Mouse (Mus musculus) embryo, embryonic 9.5 days (tissue): Measurements from ENCODE around the gene Ubtf.

ENCODE experiments used
- DNase-seq: peaks from one replicate; pipeline ENCODE4 v3.0.0-alpha.2; 2017; ENCODE audit errors: extremely low spot score

Ubtf gene

DNA sequence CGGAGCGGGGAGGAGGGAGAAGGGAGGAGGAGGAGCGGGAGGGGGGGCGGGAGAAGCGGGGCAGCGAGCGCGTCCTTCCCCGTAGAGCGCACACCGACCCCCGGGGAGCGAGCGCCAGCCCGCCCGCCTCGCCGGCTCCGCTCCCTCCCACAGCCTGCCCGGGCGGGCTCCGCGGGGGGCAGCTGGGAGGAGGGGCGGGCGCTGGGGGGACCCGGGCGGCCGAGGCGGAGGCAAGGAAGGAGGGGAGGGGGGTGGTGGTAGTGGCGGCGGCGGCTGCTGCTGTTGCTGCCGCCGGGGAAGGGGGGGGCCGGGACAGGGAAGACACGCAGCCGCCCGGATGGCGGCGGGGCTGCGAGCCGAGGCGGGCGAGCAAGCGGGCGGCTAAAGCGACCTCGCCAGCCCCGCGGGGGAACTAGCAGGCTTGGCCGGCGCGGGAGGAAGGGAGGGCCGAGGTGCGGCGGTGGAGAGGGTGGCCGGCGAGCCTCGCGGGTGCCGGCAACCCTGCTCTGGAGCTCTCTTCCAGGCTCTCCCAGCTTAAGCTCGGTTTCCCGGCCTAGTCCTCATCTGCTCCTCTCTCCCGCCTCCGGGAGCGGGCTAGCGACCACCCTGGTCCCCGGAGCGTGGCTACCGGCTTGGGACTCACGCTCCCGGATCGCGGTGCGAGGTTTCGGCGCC lies 1.5 kb downstream of the Ubtf start:
- peak; percentile 87 for DNase-seq

DNA sequence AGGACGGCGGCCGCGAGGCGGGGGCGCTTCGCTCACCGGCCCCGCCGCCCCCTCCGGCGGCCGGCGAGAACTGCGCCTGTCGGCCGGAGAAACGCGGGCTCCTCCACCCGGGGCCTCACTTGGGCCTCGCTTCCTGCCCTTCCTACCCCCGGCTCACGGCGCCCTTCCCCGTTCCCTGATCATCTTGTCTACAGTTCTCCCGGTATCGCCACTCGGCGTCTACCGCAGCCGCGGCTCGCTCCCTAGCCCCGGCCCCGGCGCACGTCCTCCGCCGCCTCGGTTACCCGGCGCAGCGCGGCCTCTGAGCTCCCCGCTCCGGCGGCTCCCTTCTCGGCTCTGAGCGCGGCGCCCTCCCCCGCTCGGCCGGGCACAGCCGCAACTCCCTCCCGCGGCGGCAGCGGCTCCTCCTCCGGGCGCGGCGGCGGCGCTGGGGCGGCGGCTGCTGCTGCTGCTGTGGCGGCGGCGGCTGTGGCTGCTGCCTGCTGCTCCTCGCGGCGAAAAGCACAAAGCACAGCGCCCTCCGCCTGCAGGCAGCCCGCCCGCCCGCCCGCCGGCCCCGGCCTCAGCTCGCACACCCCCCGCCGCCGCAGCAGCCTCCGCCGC lies 2.1 kb downstream of the Ubtf start:
- peak; percentile 76 for DNase-seq

DNA sequence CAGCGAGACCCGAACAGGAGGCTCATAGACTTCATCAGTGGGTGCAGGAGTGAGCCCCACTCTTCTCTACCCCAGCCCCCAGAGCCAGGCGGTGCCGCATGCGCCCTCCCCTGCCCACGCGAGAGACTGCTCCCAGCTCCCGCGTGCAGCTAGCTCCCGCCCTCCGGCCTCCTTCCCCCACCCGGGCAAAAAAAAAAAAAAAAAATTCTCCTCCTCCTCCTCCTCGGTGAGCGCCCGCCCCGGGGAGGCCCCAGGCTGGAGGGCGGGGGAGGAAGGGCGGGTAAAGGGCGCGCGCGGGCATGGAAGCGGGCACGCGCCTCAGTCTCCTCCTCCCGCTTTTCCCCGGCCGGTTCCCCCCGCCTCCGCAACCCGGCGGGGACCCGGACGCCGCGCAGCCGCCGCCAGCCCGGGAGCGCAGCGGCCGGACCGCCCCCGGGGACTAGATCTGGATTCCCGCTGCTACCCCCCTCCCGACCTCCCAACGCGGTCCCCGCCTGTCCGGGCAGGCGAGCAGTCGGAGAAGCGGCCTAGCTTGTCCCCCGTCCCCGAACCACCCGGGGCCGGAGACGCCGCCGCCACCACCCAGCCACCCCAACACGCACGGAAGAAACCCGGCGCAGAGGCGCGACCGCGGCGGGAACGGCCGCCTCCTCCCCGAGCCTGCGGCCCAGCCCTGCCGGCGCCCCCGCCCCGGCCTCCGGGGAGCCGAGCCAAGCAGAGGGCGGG lies 2.8 kb downstream of the Ubtf start:
- peak; percentile 89 for DNase-seq

DNA sequence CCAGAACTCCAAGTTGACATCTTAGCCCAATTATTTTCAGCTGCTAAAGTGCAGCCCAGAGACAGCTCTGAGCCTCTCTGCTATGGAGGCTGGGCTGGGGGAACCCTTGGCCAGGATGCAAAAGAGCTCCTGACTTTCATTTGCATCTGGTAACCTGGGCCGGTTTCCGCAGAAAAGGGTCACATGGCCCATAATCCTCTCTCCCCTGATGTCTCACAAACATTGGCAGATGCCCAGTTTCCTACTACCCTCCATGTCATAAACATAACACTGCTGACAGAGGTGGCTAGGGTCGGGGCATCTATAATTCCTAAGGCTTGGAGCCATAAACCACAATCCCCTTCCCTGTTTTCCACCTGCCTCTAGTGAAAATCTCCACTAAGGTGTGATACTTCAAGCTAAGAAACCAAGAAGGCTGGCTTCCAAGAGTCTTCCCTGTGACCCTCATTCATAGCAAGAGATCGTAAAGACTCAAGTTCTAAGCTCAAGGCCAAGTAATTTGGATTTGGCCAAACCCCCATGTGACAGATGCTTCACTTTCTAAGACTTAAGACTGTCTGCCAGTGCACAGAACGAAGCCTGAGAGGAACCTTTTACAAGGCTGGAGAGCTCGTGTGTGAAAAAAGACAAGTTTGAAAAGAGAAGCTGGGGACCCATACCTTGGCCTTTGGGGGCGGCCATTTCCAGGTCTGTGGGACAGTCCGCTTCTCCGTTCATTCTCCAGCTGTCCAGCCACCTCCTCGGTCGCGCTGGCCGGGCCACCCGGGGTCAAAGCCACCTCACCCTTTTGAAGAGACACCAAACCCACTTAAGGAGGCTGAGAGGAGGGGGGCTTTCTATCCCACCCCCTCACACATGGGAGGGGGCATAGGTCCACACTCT lies 3.6 kb downstream of the Ubtf start:
- no peak for DNase-seq

DNA sequence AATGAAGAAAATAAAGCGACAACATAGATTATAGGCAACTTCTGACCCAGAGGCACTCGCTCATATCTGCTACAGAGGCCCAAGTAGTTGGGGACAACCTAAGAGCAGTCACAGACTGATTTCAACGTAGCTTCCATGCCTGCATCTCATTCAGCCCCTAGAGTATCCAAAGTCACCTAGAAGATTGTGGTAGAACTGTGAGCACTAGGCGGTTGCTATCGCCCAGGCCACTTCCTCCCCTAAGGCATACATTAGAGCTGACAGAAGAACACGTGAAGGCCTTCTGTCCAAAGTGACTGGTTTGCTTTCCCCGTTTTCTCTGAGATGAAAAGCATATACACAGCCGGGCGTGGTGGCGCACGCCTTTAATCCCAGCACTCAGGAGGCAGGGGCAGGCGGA lies 5.2 kb downstream of the Ubtf start:
- DNase-seq: no peak

DNA sequence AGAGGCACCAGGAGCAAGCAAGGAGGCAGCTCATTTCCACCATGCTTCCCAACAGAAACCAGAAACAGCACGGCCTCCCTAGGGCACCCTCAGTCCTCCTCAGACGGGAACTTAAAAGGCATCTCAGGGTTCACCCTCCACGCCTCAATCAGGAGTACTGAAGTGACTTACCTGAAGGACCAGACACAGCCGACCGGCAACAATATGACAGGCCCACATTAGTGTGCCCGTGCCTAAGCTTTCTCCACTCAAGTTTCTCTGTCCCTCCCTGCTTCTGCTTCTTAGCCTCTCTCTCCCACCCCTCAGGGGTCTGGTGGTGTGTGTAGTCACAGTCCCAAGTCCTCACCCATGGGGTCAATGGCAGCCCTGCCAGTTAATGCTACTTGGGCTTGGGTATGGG lies 7.0 kb downstream of the Ubtf start:
- no peak for DNase-seq

DNA sequence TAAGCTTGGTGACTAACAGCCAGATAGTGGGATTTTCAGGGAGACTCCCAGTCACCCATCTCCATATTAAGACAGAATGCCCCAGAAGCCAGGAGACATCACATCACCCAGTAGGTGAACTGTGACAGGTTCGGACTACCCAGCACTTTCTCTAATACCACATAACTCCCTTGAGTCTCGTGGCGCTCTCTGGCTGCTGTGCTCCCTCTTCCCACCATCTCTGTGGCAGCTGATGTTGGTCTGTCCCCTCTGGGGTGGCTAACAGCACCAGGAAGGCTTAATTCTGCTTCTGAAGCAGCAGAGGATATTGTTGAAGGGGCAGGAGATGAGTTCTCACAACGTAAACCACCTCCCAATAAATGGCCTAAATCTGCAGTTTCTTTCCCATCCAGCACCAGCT lies 7.6 kb downstream of the Ubtf start:
- no peak for DNase-seq

DNA sequence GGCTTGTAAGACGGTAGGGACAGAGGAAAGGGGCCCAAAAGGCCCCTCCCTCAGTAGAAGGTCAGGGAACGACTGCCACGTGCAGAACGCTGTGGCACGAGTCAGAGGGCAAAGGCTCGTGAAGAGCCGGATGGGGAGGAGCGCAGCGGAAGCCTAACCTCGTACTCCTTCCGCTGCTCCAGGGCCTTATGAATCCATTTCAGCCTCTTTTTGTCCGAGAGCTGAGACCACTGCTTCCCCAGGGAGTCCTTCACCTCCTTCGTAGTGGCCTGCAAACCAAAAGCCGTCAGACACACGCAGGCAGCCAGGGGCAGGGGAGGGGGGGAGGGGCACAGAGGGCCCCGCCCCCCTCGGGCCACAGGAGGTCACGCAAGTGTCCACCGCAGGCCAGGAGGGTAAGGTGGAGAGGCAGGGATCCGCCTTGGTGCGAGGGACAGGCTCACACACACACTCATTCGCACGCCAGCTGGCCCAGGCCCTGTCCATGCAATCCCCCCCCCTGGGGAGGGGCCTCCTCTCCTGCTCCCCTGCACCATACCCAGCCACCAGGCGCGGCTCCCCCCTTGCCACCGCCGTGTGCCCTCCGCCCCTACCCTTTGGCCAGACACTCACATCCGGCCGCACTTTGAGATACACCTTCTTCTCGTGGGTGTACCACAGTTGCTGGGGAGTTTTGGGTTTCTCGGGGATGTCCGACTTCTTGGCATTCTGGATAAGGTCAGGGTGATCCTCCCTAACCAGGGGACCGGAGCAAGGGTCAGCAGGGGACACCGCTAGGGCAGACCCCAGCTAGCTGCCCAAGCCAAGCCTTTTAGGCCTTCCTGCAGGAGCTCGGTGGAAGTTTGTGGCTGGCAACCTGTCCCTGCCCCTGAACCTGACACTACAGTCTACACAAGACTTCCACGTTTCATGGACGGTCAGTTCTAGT lies 8.5 kb downstream of the Ubtf start:
- DNase-seq: no peak

DNA sequence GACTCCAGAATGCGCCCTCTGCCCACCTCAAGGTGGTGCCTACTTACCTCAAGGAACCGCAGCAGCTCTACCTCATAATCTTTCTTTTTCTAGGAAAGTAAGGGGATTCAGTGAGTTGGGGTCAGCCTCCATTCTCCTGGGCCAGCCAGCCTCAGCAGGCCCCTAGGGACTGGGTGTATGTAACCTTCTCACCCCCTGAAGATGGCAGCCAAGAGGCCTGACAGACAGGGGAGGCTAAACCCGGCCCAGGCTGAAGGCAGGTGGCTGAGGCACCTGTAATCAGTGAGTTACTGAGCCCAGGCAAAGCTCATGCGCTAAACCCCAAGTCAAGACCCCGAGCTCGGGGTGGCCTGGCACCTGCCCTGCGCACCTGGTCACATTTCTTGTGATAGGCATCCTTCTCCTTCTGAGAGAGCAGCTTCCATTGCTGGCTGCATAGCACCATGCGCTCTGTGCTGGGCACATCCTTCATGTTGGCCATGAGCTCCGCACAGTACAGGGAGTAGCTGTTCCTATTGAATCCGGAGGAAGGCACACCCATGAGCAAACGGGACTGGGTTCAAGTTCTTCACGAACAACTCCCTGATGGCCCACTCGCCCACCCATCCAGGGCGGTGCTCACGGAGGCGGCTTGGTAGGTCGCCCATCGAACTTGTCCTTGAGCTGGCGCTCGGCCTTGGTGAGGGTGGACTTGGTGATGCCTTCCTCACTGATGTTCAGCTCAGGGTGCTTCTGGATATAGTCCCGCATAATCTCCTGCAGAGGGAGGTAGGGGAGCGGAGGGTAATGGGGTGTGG lies 9.5 kb downstream of the Ubtf start:
- DNase-seq: no peak

DNA sequence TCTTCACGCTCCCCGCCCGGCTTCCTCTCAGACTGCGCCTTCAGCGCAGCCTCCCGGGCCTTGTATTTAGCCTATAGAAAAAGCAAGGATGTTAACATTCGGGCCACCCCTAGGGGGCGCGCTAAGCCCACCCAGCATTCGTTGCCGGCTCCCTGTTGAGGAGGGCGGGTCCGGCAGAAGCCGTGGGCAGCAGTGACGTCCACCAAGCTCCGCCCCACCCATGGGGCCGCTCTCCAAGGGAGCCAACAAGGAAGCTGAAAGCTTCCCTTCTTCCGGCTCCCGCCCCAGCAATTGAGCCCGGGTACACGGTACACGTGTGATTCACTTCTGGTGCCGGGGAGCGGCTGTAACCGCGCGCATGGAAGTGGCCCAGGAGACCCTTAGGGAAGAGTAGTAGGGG lies 10.6 kb downstream of the Ubtf start:
- DNase-seq: peak; percentile 98

DNA sequence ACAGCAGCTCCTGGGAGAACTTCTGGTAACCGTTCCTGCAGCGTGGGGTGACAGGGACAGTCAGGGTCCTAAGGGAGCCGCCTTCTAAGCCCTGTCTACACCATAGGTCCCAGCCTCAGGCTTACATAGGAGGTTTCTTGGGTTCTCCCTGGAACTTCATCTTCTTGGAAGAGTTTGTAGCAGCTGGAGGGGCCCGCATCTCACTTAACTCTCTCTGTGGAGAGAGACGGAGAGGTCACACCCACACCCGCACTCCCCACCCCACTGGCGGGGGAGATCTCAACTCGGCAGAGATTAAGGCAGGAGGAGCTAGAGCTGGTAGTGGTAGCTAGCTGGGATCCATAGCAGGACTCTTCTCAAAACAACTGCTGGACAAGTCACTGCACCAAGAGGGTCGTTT lies 11.4 kb downstream of the Ubtf start:
- DNase-seq: no peak

DNA sequence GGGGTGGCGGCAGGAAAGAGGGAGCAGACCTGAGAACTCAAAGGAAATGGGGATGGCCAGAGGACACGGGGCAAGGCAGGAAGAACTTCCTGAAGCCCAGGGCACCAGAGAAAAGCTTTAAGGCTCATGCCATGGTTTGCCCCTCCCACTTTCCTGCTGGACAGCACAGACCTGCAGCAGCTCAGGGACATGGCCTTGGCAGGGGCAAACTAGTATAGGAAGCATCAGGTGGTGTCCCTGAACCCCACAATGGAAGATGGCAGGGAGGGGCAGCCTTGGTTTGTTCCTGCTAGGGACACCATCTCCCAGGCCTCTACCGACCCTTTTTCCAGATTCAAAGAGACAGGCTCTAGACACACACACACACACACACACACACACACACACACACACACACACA lies 14.2 kb downstream of the Ubtf start:
- no peak for DNase-seq

DNA sequence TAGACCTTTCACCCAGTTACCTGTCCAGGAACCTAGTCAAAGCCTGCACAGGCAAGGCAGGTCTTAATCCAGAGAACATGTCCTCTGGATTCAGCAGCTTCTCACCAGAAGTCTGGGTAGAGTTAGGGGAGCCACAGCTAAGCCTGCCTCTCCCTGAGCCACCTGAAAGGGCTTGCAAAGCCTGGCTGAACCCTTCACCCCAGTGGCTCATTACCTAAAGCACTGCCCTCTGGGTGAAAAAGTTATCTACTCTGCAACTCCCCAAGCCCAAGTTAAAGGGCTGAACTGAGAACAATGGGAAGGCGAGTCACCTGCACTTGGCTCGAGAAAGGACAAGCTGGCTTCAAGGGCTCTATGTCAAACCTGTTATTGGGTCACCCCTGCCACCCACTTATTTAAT lies 15.4 kb downstream of the Ubtf start:
- no peak for DNase-seq

DNA sequence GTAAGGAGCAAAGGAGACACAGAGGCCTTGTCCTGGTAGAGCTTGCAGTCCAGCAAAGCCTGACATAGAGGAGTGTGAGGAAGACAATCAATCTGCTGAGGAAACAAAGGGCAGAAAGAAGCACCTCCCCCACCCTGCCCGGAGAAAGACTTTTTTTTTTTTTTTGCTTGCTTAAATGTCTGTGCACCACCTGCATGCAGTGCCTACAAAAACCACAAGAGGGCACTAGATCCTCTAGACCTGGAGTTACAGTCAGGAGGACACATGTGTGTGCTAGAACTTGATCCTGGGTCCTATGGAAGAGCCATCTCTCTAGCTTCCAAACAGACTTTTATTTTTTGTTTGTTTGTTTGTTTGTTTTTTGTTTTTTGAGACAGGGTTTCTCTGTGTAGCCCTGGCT lies 19.7 kb downstream of the Ubtf start:
- peak; percentile 73 for DNase-seq

DNA sequence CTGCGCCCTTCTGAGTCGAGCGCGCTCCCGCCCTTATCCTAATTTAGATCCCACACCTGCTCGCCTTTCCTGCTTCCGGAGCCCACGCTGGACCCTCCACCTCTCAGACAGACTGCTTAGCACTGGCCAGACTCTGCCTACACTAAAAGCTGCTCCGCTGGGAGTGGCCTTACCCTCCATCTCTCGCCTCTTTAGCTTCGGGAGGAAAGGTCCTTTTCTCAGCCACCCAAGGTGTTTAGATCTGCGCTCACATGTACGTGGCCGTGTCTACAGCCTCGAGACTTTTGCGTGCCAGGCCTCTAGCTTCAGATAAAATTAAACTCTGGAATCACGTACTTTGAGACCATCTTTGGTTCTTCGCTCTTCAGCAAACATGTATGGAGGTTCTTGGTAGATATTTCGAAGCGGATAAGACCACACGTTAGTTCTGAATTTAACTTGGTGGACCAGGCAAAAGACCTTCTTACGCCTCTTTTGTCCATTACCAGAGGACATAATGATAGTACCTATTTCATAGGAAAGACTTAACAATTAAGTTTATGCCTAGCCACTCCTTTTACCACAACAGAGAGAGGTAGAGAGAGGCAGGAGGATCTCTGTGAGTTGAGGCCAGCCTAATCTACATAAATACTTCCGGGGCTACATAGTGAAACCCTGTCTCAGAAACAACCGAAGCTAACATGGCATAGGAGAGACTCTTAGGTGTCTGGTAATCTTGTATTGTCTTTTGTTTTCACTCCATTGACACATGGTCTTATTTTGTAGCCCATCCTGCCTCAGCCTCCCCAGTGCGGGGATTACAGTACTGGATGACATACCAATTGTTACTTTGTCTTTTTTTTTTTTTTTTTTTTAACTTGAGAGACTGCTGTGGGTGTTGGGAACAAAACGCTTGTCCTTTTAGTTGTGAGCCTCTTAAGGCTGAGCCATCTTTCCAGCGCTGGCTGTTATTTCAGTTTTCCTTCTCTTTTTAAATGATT lies 21.7 kb downstream of the Ubtf start:
- DNase-seq: no peak

DNA sequence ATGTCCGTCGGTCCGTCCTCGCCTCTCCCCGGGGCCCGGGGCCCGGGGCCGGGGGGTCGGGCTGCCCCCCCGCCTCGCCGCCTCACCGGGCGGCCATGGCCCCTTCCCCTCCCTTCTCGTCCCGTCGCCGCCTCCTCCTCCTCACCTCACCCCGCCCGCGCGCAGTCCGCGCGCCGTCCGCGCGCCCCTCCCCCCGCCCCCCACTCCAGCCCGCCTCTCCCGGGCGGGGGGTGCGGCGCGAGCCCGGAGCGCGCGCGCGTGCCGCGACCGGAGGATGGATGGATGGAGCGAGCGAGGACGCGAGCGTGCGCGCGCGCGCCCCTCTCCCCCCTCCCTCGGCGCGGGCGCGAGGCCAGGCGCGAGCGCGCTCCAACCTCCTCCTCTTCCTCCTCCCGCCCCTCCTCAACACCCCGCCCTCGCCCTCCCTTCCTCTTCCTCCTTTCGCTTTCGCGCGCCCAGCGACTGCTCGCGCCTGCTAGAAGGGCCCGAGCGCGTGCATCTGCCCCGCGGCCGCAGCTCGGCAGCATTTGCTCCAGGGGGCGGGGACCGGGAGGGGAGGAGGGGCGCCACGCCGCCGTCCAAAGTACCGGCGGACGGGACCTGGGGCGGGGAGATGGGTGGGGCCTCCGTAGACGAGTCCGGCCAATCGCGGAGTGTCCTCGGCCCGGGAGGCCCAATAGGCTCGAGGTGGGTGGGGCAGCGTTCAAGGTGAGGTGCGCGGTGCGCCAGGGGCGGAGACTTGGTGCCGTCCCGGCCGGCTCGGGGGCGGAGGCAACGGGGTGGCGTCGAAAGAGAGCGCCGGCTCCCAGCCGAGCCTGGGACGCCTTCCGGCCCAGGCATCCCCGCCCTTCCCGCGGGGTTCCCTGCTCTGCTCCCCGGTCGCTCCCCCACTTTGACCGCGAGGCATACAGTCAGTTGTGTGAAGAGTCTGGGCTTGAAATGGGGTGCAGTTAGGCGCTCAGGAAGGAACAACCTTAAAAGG lies 22.8 kb downstream of the Ubtf start, which contains the start of gene Atxn7l3:
Gene Atxn7l3 (minus strand): TSS at position 141 of the 982 bp plus-strand sequence.
- peak; percentile 99 for DNase-seq

DNA sequence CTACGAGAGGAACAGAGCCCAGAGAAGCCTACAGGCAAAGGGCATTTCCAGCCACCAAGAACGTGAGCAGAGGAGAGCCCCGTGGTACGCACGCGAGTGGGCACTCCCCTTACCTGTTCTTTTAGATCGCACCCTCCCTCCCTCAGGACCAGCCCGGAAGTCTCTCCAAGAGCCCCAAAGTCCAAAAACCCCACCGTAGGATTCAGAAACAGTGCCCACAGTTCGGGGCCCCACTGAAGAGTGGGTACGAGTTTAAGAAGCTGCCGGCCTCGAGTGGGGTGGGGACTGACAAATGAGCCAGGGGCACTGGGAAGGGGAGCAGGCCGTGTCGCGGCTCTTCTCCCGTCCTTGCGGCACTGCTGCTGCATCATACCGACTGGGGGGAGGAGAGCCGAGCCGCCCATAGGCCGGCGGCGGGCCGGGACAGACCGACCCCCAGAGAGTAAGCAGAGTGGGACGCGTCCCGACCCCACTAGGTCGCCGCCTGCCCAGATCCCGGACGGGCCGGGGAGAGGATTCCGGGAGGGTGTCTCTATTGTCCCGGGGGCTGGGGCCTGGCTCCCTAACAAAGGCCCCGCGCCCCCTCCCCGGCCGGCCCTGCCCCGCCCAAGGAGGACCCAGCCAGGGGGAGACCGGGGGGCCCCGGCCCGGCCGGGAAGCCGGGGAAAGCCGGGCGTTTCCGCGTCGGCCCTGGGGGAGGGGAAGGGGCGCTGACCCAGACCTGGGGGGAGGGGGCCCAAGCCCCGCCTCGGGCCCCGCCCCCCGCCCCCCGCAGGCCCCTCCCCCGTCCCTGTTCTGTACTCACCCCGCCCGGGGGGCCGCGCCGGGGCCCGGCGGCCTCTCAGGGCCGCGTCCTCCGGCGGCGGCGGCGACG lies 23.7 kb downstream of the Ubtf start:
- peak; percentile 88 for DNase-seq
